Mouse (Mus musculus) forebrain, embryonic 16.5 days (tissue): Measurements from ENCODE around the gene Zfp831. TPM values are rescaled to one million over a fixed set of nuclear protein-coding genes. Genes with fewer than 3 reads are reported as not detected.

Experiments
- ATAC-seq: fragments of 200-750 bp; cut with Nextera tagmentation; 2 replicates; pipeline ENCODE4 v1.8.0; 2017; ENCODE audit warnings: mild to moderate bottlenecking, moderate library complexity
- H3K27ac ChIP-seq: fragments of 300-500 bp; sonication (generic); 2 replicates; pipeline ENCODE4 v1.5.1; 2014; ENCODE audit warnings: low read length, control low read depth
- H3K27me3 ChIP-seq: fragments of 300-500 bp; sonication (generic); replicated peaks from 2 replicates; pipeline ENCODE4 v1.6.1; 2014; ENCODE audit warnings: low read length; ENCODE audit not compliant: control insufficient read depth, insufficient read depth
- H3K36me3 ChIP-seq: fragments of 300-500 bp; sonication (generic); 2 replicates; pipeline ENCODE4 v1.6.1; 2014; ENCODE audit not compliant: control insufficient read depth, insufficient read depth
- H3K4me1 ChIP-seq: fragments of 300-500 bp; sonication (generic); replicated peaks from 2 replicates; pipeline ENCODE4 v1.6.1; 2014; ENCODE audit warnings: low read length; ENCODE audit not compliant: control insufficient read depth, insufficient read depth
- H3K4me2 ChIP-seq: fragments of 300-500 bp; sonication (generic); 2 replicates; pipeline ENCODE4 v1.6.1; 2014; ENCODE audit warnings: mild to moderate bottlenecking, low read length, control low read depth
- H3K4me3 ChIP-seq: fragments of 300-500 bp; sonication (generic); replicated peaks from 2 replicates; pipeline ENCODE4 v1.5.1; 2014; ENCODE audit warnings: mild to moderate bottlenecking, low read length, control low read depth
- H3K9ac ChIP-seq: fragments of 300-500 bp; sonication (generic); replicated peaks from 2 replicates; pipeline ENCODE4 v1.6.1; 2014; ENCODE audit warnings: low read depth, low read length, control low read depth
- H3K9me3 ChIP-seq: fragments of 300-500 bp; sonication (generic); 2 replicates; pipeline ENCODE4 v1.6.1; 2016; ENCODE audit warnings: low read length; ENCODE audit not compliant: control insufficient read depth
- WGBS: fragments of 180-500 bp; shearing (Covaris S2); extraction: QIAGEN DNeasy Blood & Tissue Kit; methylation state at CpG from one replicate; pipeline ENCODE4 v1.1.7; 2014; 5-methylcytosine and 5-hydroxymethylcytosine counted together
- polyA plus RNA-seq: library from polyadenylated mRNA; unstranded; fragments of >200 nt; fragmentation: Nextera tagmentation; extraction: Ambion mirVana; gene quantifications from 2 replicates; pipeline ENCODE4 v1.2.1, GENCODE M21; 2015

The Zfp831 gene
- polyA plus RNA-seq, 1 experiment from 2014 or later, result not detected

GRCm38 (mm10) chr2:174747182-174747581, 103.8 kb downstream of the Zfp831 start:
- H3K4me3 ChIP-seq, result no peak overlapping the region
- no peaks in the 10 kb centered on the region for H3K36me3 ChIP-seq
- WGBS, result 70% methylated on average over 1 of the region's 1 CpGs
- no peaks in the 10 kb centered on the region for H3K4me1 ChIP-seq
- no peaks in the 10 kb centered on the region for H3K27me3 ChIP-seq
- H3K4me2 ChIP-seq, result no peak overlapping the region
- H3K9me3 ChIP-seq, result no peaks in the 10 kb centered on the region
- no peak overlapping the region for H3K27ac ChIP-seq
- no peak for ATAC-seq
- H3K9ac ChIP-seq, result no peak overlapping the region

GRCm38 (mm10) chr2:174748381-174748780, 105.0 kb downstream of the Zfp831 start:
- Histone ChIP-seq H3K27me3 (no peaks in the 10 kb centered on the region), H3K9me3 (no peaks in the 10 kb centered on the region), H3K4me1 (no peaks in the 10 kb centered on the region), H3K9ac (no peak overlapping the region), H3K36me3 (no peaks in the 10 kb centered on the region), H3K4me2 (no peak overlapping the region), H3K4me3 (no peak overlapping the region), H3K27ac (no peak overlapping the region)
- 84% methylated on average over 8 of the region's 8 CpGs for WGBS
- no peak for ATAC-seq

GRCm38 (mm10) chr2:174753197-174753596, 109.9 kb downstream of the Zfp831 start:
- 96% methylated on average over 1 of the region's 1 CpGs for WGBS
- no peak overlapping the region for H3K27ac ChIP-seq

GRCm38 (mm10) chr2:174754231-174754630, 110.9 kb downstream of the Zfp831 start:
- Histone ChIP-seq H3K27me3 (no peaks in the 10 kb centered on the region), H3K4me3 (no peak overlapping the region), H3K4me2 (no peak overlapping the region), H3K9ac (no peak overlapping the region), H3K36me3 (no peaks in the 10 kb centered on the region), H3K9me3 (no peaks in the 10 kb centered on the region), H3K4me1 (no peaks in the 10 kb centered on the region), H3K27ac (no peak overlapping the region)
- no peak for ATAC-seq
- WGBS, result 89% methylated on average over 1 of the region's 1 CpGs

More at GRCm38 (mm10) chr2:174753197-174753596, 109.9 kb downstream of the Zfp831 start:
- no peak overlapping the region for H3K9ac ChIP-seq
- H3K4me2 ChIP-seq, result no peak overlapping the region
- ATAC-seq, result no peak
- no peaks in the 10 kb centered on the region for H3K4me1 ChIP-seq
- H3K27me3 ChIP-seq, result no peaks in the 10 kb centered on the region
- no peak overlapping the region for H3K4me3 ChIP-seq
- no peaks in the 10 kb centered on the region for H3K36me3 ChIP-seq
- H3K9me3 ChIP-seq, result no peaks in the 10 kb centered on the region

- 80% methylated on average over 4 of the region's 4 CpGs for WGBS
- Histone ChIP-seq H3K4me3 (no peak overlapping the region), H3K9ac (no peak overlapping the region), H3K4me2 (no peak overlapping the region), H3K27me3 (0 out of 2 replicates have a peak, but pooled peaks cover 2% of the 10 kb centered on the region), H3K9me3 (no peaks in the 10 kb centered on the region), H3K4me1 (peaks cover 6% of the 10 kb centered on the region), H3K27ac (no peak overlapping the region), H3K36me3 (no peaks in the 10 kb centered on the region)
- no peak for ATAC-seq
Observed at GRCm38 (mm10) chr2:174759189-174759588, 115.9 kb downstream of the Zfp831 start.

Other genes with a start within 250 kb of the Zfp831 start
- gene Nelfcd, start 227.7 kb upstream of the Zfp831 start, polyA plus RNA-seq, result 106 and 109 TPM in 2 replicates
- gene Ctsz, start 204.5 kb upstream of the Zfp831 start, polyA plus RNA-seq, result 81.2 and 84.9 TPM in 2 replicates
- gene Tubb1, start 192.8 kb upstream of the Zfp831 start, polyA plus RNA-seq, result 0.24 and 0.63 TPM in 2 replicates
- gene Atp5e, start 179.4 kb upstream of the Zfp831 start, polyA plus RNA-seq, result 529 and 555 TPM in 2 replicates
- 120 and 121 TPM in 2 replicates for gene Prelid3b, start 170.5 kb upstream of the Zfp831 start, polyA plus RNA-seq
- gene Edn3, start 117.1 kb downstream of the Zfp831 start, polyA plus RNA-seq, result 3.7 and 5.2 TPM in 2 replicates